Mouse (Mus musculus): ENCODE data around the gene Rad23a.

The Rad23a gene

DNA sequence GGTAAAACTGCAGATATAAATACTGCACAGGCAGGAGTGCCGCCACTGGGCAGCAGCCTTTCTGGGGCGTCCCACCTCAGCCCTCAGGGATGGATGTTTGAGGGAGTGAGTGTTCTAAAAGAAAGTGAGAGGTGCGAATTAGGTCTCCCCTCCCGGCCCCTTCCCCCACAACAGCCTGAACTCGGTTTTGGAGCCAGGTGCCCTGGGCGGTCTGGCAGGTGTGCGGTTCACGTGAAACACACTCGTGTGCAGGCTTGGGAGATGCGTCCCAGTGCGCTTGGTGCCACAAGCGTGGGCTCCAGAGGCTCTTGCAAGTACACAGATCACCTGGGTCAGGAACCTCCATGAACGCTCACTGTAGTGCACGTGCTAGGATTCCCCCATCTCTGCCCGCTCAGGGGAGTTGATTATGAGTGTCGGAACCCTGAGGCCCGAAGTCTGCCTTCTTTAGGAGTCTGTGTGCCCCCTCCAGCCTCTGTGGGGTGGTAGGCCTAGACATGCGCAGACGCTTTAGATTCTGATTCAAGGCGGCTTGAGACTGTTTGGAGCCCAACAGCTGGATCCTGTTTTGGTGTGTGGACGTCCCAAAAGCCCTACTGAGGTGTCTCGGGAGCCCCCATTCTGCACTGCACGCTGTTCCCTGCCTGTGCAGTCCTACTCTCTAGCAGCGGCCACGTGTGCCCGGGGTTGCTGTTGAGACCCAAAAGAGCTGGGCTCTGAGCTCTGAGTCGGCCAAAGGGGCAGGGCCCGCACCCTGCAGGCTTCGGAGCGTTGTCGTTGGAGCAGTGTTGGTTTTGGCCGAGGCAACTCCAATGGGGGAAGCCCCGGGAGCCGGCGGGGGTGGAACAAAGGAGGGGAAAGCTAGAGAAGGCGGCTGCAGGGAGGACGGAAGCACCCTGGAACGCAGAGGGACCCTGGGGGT, 54.4 kb downstream of the Rad23a start:
- DNase-seq, result peak; percentile 63

DNA sequence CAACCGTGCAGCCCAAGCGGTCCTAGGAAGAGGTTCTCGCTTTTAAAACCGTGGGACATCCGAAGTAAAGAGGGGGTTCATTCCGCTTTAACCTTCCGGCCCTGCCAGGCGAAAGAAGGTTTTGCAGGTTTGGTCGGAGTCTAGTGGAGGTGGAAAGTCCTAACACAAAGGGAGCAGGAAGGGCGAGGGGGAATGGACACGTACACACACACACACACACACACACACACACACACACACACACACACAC, 55.0 kb downstream of the Rad23a start:
- no peak for DNase-seq

DNA sequence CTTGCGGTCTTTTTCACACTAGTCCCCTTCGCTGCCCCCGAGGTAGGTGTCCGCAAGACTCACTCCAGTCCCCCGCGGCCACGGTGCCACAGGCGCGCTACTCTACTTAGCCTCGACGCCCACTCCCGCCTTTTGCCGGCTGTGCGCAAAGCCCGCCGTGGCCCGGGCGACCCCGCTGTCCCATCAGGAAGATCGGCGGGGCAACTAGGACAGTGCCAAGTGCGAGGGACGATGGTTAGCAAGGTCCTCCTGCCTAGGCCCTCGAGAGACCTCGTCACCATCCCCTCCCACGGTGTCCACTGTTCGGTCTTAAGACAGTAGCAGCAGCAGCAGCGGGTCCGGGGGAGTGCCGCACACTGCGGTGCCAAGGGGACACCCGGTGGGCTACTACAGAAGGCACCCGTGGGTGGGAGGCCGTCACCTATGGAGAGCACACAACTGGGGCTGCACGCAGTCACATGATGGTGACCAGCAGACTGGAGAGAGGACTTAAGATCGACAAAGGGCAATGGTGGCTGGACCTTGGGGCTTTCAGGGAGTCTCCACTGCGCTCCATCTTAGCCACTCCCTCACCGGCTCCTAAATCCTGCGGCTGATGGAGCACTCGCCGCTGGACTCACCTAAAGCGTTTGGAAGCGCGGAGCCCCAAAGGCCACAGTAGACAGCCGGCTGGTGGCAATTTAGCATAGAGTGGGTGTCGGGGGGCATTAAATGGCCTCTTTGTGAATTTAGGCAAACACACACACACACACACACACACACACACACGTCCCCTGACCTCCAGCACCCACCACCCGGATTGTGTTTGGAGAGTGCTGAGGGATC, 55.6 kb downstream of the Rad23a start:
- DNase-seq, result peak; percentile 62

Data from cerebellum, adult 8-10 months (tissue).